Mouse (Mus musculus) hindbrain, postnatal 0 days (tissue): ENCODE measurements around the gene Gm17660. TPM values are rescaled to one million over a fixed set of nuclear protein-coding genes. Genes with fewer than 3 reads are reported as not detected.

Experiments
- ATAC-seq: fragments of 200-750 bp; cut with Nextera tagmentation; 2 replicates; pipeline ENCODE4 v1.8.0; 2017; ENCODE audit warnings: mild to moderate bottlenecking, moderate TSS enrichment, moderate library complexity
- DNase-seq: peaks from one replicate; pipeline ENCODE4 v3.0.0-alpha.2; 2015; ENCODE audit warnings: low spot score
- H3K27ac ChIP-seq: fragments of 300-500 bp; sonication (generic); 2 replicates; pipeline ENCODE4 v1.5.1; 2014; ENCODE audit warnings: mild to moderate bottlenecking
- H3K27me3 ChIP-seq: fragments of 300-500 bp; sonication (generic); 2 replicates; pipeline ENCODE4 v1.6.1; 2014; ENCODE audit warnings: low read length, mixed read lengths; ENCODE audit not compliant: insufficient read depth
- H3K36me3 ChIP-seq: fragments of 300-500 bp; sonication (generic); 2 replicates; pipeline ENCODE4 v1.6.1; 2014; ENCODE audit warnings: low read length, mixed read lengths; ENCODE audit not compliant: insufficient read depth
- H3K4me1 ChIP-seq: fragments of 300-500 bp; sonication (generic); 2 replicates; pipeline ENCODE4 v1.6.1; 2014; ENCODE audit warnings: antibody characterized with exemption, low read length, mixed read lengths; ENCODE audit not compliant: insufficient read depth
- H3K4me2 ChIP-seq: fragments of 300-500 bp; sonication (generic); 2 replicates; pipeline ENCODE4 v1.6.1; 2014; ENCODE audit warnings: low read depth, mild to moderate bottlenecking, low read length, moderate library complexity, mixed read lengths
- H3K4me3 ChIP-seq: fragments of 300-500 bp; sonication (generic); 2 replicates; pipeline ENCODE4 v1.5.1; 2014; ENCODE audit warnings: low read length
- H3K9ac ChIP-seq: fragments of 300-500 bp; sonication (generic); replicated peaks from 2 replicates; pipeline ENCODE4 v1.6.1; 2014; ENCODE audit warnings: mild to moderate bottlenecking, low read length, moderate library complexity, mixed read lengths
- H3K9me3 ChIP-seq: fragments of 300-500 bp; sonication (generic); 2 replicates; pipeline ENCODE4 v1.6.1; 2016; ENCODE audit warnings: low read length, mixed read lengths
- CTCF ChIP-seq: IDR thresholded peaks from 2 replicates; pipeline ENCODE4 v1.5.1; 2016; ENCODE audit warnings: antibody characterized with exemption, control low read depth, low read depth
- whole genome bisulfite sequencing: fragments of 180-500 bp; shearing (Covaris S2); extraction: QIAGEN DNeasy Blood & Tissue Kit; methylation state at CpG from one replicate; pipeline ENCODE4 v1.1.7; 2014; 5-methylcytosine and 5-hydroxymethylcytosine counted together
- microRNA-seq, 2 experiments: library from miRNA; unstranded; fragments of <30 nt; microRNA quantifications; one replicate each; pipeline ENCODE4; 2016
- polyA plus RNA-seq: library from polyadenylated mRNA; unstranded; fragments of >200 nt; fragmentation: Nextera tagmentation; extraction: Ambion mirVana; gene quantifications from 2 replicates; pipeline ENCODE4 v1.2.1, GENCODE M21; 2015
- total RNA-seq: library from RNA; depleted of rRNA; stranded (reverse); fragments of >200 nt; gene quantifications from 2 replicates; pipeline ENCODE4 v1.2.3, GENCODE M21; 2014; rRNA removed

The Gm17660 gene
- total and polyA plus RNA-seq, 2 experiments from 2014 or later = 0.58 to 0.61 TPM

- TF ChIP-seq CTCF = peak; percentile 9; the same call in 1 of the 2 replicates
Observed at GRCm38 (mm10) chr5:104021597-104022378, 55.6 kb downstream of the Gm17660 start, which contains the start of gene Hsd17b11. Hsd17b11 (minus strand) TSS chr5:104021919.

More at GRCm38 (mm10) chr5:104021597-104022378, 55.6 kb downstream of the Gm17660 start, which contains the start of gene Hsd17b11:
- peak within 1 kb of the TSS; percentile 77 for H3K27ac ChIP-seq
- DNase-seq (peak; percentile 82), ATAC-seq (peak; percentile 86)
- under 1% methylated on average over 31 of the region's 31 CpGs for WGBS
- H3K4me3 ChIP-seq = peak within 1 kb of the TSS; percentile 54
- no peaks in the 10 kb centered on the region for H3K27me3 ChIP-seq
- H3K36me3 ChIP-seq = no peaks in the 10 kb centered on the region; the same call in 1 of the 2 replicates
- H3K9ac ChIP-seq = peak within 1 kb of the TSS; percentile 70
- peaks cover 8% of the 10 kb centered on the region for H3K4me1 ChIP-seq
- H3K9me3 ChIP-seq = no peaks in the 10 kb centered on the region
- peak within 1 kb of the TSS; percentile 91 for H3K4me2 ChIP-seq

Small RNA genes lying within 50 kb of the gene (microRNA-seq; reads per million reads assigned to microRNA genes)
- gene Mir5619 = 2.8 to 2.9 reads per million in 2 experiments

Other genes starting within 250 kb of the Gm17660 start
- 38.7 and 40.1 TPM in 2 replicates for gene Klhl8, start 166.3 kb downstream of the Gm17660 start, total RNA-seq
- 32.0 and 33.4 TPM in 2 replicates for gene Klhl8, start 166.3 kb downstream of the Gm17660 start, polyA plus RNA-seq
- gene Hsd17b13, start 100.2 kb downstream of the Gm17660 start, total RNA-seq = not detected in 2 replicates
- gene Hsd17b13, start 100.2 kb downstream of the Gm17660 start, polyA plus RNA-seq = not detected in 2 replicates
- gene Hsd17b11, start 55.7 kb downstream of the Gm17660 start, total RNA-seq = 15.2 and 20.5 TPM in 2 replicates
- 4.5 and 5.4 TPM in 2 replicates for gene Hsd17b11, start 55.7 kb downstream of the Gm17660 start, polyA plus RNA-seq
- 54.9 and 59.1 TPM in 2 replicates for gene Nudt9, start 31.3 kb downstream of the Gm17660 start, total RNA-seq
- 72.6 and 80.2 TPM in 2 replicates for gene Nudt9, start 31.3 kb downstream of the Gm17660 start, polyA plus RNA-seq
- gene Sparcl1, start 36.1 kb upstream of the Gm17660 start, total RNA-seq = 660 and 723 TPM in 2 replicates
- gene Sparcl1, start 36.1 kb upstream of the Gm17660 start, polyA plus RNA-seq = 782 and 913 TPM in 2 replicates
- gene Dspp, start 93.1 kb upstream of the Gm17660 start, total RNA-seq = not detected in 2 replicates
- not detected in 2 replicates for gene Dspp, start 93.1 kb upstream of the Gm17660 start, polyA plus RNA-seq
- gene Dmp1, start 125.0 kb upstream of the Gm17660 start, total RNA-seq = 0.26 TPM in 1 of 2 replicates, not detected in the other
- gene Dmp1, start 125.0 kb upstream of the Gm17660 start, polyA plus RNA-seq = 0.21 and 0.24 TPM in 2 replicates
- gene Ibsp, start 221.6 kb upstream of the Gm17660 start, total RNA-seq = 0.37 TPM in 1 of 2 replicates, not detected in the other
- gene Ibsp, start 221.6 kb upstream of the Gm17660 start, polyA plus RNA-seq = 0.20 TPM in 1 of 2 replicates, not detected in the other
- gene Mepe, start 247.7 kb upstream of the Gm17660 start, total RNA-seq = not detected in 2 replicates
- gene Mepe, start 247.7 kb upstream of the Gm17660 start, polyA plus RNA-seq = not detected in 2 replicates